Mouse (Mus musculus) forebrain, embryonic 16.5 days (tissue): Measurements from ENCODE around the gene Dcp1b. TPM values are rescaled to one million over a fixed set of nuclear protein-coding genes. Genes with fewer than 3 reads are reported as not detected.
A peak's percentile ranks its signal among the peaks of the same experiment; 100 is the strongest.

ENCODE experiments used
- ATAC-seq: fragments of 200-750 bp; cut with Nextera tagmentation; 2 replicates; pipeline ENCODE4 v1.8.0; 2017; ENCODE audit warnings: mild to moderate bottlenecking, moderate library complexity
- H3K27ac ChIP-seq: fragments of 300-500 bp; sonication (generic); 2 replicates; pipeline ENCODE4 v1.5.1; 2014; ENCODE audit warnings: low read length, control low read depth
- H3K27me3 ChIP-seq: fragments of 300-500 bp; sonication (generic); replicated peaks from 2 replicates; pipeline ENCODE4 v1.6.1; 2014; ENCODE audit warnings: low read length; ENCODE audit not compliant: control insufficient read depth, insufficient read depth
- H3K36me3 ChIP-seq: fragments of 300-500 bp; sonication (generic); 2 replicates; pipeline ENCODE4 v1.6.1; 2014; ENCODE audit not compliant: control insufficient read depth, insufficient read depth
- H3K4me1 ChIP-seq: fragments of 300-500 bp; sonication (generic); replicated peaks from 2 replicates; pipeline ENCODE4 v1.6.1; 2014; ENCODE audit warnings: low read length; ENCODE audit not compliant: control insufficient read depth, insufficient read depth
- H3K4me2 ChIP-seq: fragments of 300-500 bp; sonication (generic); 2 replicates; pipeline ENCODE4 v1.6.1; 2014; ENCODE audit warnings: mild to moderate bottlenecking, low read length, control low read depth
- H3K4me3 ChIP-seq: fragments of 300-500 bp; sonication (generic); replicated peaks from 2 replicates; pipeline ENCODE4 v1.5.1; 2014; ENCODE audit warnings: mild to moderate bottlenecking, low read length, control low read depth
- H3K9ac ChIP-seq: fragments of 300-500 bp; sonication (generic); replicated peaks from 2 replicates; pipeline ENCODE4 v1.6.1; 2014; ENCODE audit warnings: low read depth, low read length, control low read depth
- H3K9me3 ChIP-seq: fragments of 300-500 bp; sonication (generic); 2 replicates; pipeline ENCODE4 v1.6.1; 2016; ENCODE audit warnings: low read length; ENCODE audit not compliant: control insufficient read depth
- WGBS: fragments of 180-500 bp; shearing (Covaris S2); extraction: QIAGEN DNeasy Blood & Tissue Kit; methylation state at CpG from one replicate; pipeline ENCODE4 v1.1.7; 2014; 5-methylcytosine and 5-hydroxymethylcytosine counted together
- polyA plus RNA-seq: library from polyadenylated mRNA; unstranded; fragments of >200 nt; fragmentation: Nextera tagmentation; extraction: Ambion mirVana; gene quantifications from 2 replicates; pipeline ENCODE4 v1.2.1, GENCODE M21; 2015

The Dcp1b gene
- polyA plus RNA-seq, 1 experiment from 2014 or later, result 15.8 TPM

GRCm38 (mm10) chr6:119236241-119236640 is 61.2 kb downstream of the Dcp1b start, which contains the start of gene Cacna2d4:
Gene Cacna2d4, plus strand, starts transcription at chr6:119236526.
- no peak within 1 kb of the TSS for H3K4me2 ChIP-seq
- H3K4me1 ChIP-seq, result peaks cover 15% of the 10 kb centered on the region
- no peaks in the 10 kb centered on the region for H3K27me3 ChIP-seq
- no peaks in the 10 kb centered on the region for H3K36me3 ChIP-seq
- H3K9ac ChIP-seq, result no peak within 1 kb of the TSS
- no peak within 1 kb of the TSS for H3K27ac ChIP-seq
- WGBS, result 57% methylated on average over 1 of the region's 1 CpGs
- ATAC-seq, result no peak
- H3K9me3 ChIP-seq, result no peaks in the 10 kb centered on the region
- H3K4me3 ChIP-seq, result no peak within 1 kb of the TSS

DNA sequence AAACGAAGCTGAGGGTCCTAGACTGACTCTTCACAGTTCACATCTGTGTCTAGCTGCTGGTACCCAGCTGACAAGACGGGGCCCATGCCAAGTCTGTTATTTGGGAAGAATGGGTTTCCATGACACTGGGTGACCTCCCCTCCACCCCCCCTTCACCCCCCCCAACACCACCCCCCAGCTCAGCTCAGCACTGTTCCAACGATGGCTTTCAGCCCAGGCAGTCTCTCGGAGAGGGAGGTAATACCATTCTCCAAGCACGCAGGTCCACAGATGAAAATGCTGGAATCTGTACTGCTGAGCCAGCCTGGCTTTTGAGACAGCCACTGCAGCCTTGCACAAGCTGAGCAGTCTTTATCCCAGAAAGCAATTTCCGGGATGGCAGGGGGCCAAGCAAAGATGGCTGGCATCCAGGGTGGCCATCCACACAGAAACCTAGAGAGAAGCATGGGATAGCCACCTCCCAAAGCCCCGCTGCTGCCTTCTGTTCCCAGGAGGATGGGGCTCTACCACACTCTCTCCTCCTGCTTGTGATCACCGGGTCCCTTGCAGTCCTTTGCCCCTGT is 62.5 kb downstream of the Dcp1b start:
- Histone ChIP-seq H3K9ac (no peak overlapping the region), H3K4me2 (0 out of 2 replicates have a peak overlapping the region, but pooled peaks have one; percentile 3), H3K4me1 (peaks cover 15% of the 10 kb centered on the region), H3K36me3 (no peaks in the 10 kb centered on the region), H3K9me3 (no peaks in the 10 kb centered on the region), H3K27ac (peak overlapping the region; percentile 56; the same call in 1 of the 2 replicates), H3K4me3 (no peak overlapping the region), H3K27me3 (no peaks in the 10 kb centered on the region)
- peak; percentile 92 for ATAC-seq
- WGBS, result 20% methylated on average over 8 of the region's 8 CpGs

GRCm38 (mm10) chr6:119239341-119240005 is 64.4 kb downstream of the Dcp1b start:
- H3K4me1 ChIP-seq, result peaks cover 15% of the 10 kb centered on the region
- H3K9ac ChIP-seq, result no peak overlapping the region
- no peak for ATAC-seq
- H3K36me3 ChIP-seq, result no peaks in the 10 kb centered on the region
- H3K4me3 ChIP-seq, result no peak overlapping the region
- H3K27ac ChIP-seq, result no peak overlapping the region
- no peak overlapping the region for H3K4me2 ChIP-seq
- H3K27me3 ChIP-seq, result no peaks in the 10 kb centered on the region
- WGBS, result 90% methylated on average over 5 of the region's 5 CpGs
- no peaks in the 10 kb centered on the region for H3K9me3 ChIP-seq

DNA sequence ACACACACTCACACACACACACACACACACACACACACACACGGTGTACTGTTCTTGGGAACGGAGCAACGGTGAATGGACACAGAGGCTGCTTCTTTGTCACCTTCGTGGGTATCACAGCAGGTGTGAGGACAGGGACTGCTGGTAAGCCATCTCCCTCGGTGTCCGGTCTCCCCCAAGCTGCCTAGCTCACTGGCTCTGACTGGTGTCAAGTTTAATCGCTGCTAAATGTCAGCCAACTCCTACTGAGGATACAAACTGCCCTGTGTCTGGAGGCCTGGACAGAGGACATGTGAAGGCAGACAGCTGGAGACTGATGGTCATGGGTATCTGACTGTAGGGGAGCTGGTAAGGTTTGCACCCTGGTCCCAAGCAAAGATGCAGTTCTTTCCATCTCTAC is 65.2 kb downstream of the Dcp1b start:
- no peak overlapping the region for H3K27ac ChIP-seq
- no peak overlapping the region for H3K4me3 ChIP-seq
- no peaks in the 10 kb centered on the region for H3K27me3 ChIP-seq
- no peak for ATAC-seq
- H3K9me3 ChIP-seq, result no peaks in the 10 kb centered on the region
- H3K9ac ChIP-seq, result no peak overlapping the region
- peaks cover 15% of the 10 kb centered on the region for H3K4me1 ChIP-seq
- H3K4me2 ChIP-seq, result no peak overlapping the region
- H3K36me3 ChIP-seq, result no peaks in the 10 kb centered on the region
- 86% methylated on average over 7 of the region's 7 CpGs for WGBS

DNA sequence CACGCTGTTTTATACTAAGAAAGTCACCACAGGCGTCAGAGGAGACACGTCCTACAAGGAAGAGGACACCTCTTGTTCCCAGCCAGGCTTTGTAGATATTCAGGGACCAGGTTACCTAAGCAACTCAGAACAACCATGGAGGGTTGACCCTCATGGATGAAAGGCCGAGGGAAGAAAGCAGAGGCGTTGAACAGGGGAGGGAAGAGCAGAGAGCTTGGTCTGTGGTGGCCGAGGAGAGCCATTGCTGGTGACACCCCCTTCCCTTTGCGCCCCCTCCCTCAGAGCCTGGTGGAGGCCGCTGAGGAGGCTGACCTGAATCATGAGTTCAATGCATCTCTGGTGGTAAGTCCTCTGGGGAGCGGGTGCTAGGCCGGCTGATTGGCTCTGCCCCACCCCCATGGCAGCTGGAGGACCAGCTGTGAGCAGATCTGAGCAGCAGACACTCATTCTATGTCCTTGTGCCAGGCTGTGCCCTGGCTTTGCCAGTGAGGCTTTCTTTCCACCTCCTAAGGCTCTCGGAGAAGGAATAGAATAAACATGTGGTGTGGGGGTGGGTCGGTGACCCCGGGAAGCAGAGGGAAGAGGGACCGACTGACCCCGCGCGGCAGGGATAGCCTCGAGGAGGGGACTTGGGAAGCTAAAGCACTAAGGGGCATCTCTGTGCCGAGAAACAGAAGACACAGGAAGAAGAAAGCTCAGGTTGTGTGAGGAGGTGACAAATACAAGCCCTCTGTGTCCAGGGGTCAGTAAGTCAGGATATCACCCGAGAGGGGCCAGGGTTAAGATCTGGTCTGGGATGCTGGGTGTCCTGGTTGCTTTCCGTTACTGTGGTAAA is 66.0 kb downstream of the Dcp1b start:
- H3K9ac ChIP-seq, result no peak overlapping the region
- no peaks in the 10 kb centered on the region for H3K27me3 ChIP-seq
- no peak for ATAC-seq
- H3K4me2 ChIP-seq, result no peak overlapping the region
- H3K27ac ChIP-seq, result no peak overlapping the region
- peaks cover 2% of the 10 kb centered on the region; the same call in 1 of the 2 replicates for H3K9me3 ChIP-seq
- peaks cover 15% of the 10 kb centered on the region for H3K4me1 ChIP-seq
- H3K36me3 ChIP-seq, result no peaks in the 10 kb centered on the region
- 72% methylated on average over 21 of the region's 21 CpGs for WGBS
- no peak overlapping the region for H3K4me3 ChIP-seq

DNA sequence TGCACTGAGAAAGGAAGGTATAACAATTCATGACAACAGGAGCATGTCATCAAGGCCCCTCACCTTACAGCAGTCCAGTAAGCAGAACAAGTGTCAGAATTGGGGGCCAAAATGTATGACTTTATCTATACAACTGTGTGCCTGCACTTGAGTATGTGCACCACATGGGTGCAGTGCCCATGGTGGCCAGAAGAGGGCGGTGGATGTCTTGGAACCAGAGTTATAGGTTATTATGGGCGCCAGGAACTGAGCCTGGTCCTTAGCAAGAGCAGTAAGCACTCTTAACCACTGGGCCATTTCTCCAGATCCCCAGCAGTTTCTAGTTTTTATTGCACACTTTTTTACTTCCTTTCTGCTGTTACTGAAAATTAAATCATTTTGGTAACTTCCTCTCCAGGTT is 71.0 kb downstream of the Dcp1b start:
- Histone ChIP-seq H3K27ac (no peak overlapping the region), H3K9me3 (peaks cover 4% of the 10 kb centered on the region; the same call in 1 of the 2 replicates), H3K9ac (no peak overlapping the region), H3K27me3 (no peaks in the 10 kb centered on the region), H3K4me1 (no peaks in the 10 kb centered on the region), H3K4me3 (no peak overlapping the region), H3K4me2 (no peak overlapping the region), H3K36me3 (no peaks in the 10 kb centered on the region)
- 61% methylated on average over 2 of the region's 2 CpGs for WGBS
- no peak for ATAC-seq

GRCm38 (mm10) chr6:119248578-119248977 is 73.5 kb downstream of the Dcp1b start:
- Histone ChIP-seq H3K36me3 (no peaks in the 10 kb centered on the region), H3K4me1 (no peaks in the 10 kb centered on the region), H3K4me2 (no peak overlapping the region), H3K4me3 (no peak overlapping the region), H3K9ac (no peak overlapping the region), H3K27me3 (no peaks in the 10 kb centered on the region), H3K27ac (no peak overlapping the region), H3K9me3 (peaks cover 4% of the 10 kb centered on the region; the same call in 1 of the 2 replicates)
- no peak for ATAC-seq
- 78% methylated on average over 3 of the region's 3 CpGs for WGBS

DNA sequence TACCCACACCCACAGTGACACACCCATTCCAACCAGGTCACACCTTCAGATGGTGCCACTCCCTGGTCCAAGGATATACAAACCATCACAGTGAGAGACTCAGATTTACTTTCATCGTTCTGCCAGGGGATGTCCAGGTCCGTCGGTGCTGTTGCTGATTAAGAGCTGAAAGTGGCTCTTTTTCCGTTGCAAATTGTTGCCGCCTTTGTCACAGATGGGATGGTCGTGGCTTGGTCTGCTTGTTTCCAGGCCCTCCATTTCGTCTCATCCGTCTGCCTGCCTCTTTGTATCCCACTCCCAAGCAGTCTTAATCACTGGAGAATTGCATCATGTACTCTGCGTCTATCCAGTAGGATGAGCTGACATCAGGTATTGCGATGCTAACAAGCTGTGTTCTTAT is 74.7 kb downstream of the Dcp1b start:
- 90% methylated on average over 10 of the region's 10 CpGs for WGBS
- Histone ChIP-seq H3K4me3 (no peak overlapping the region), H3K27me3 (no peaks in the 10 kb centered on the region), H3K36me3 (no peaks in the 10 kb centered on the region), H3K9me3 (peaks cover 4% of the 10 kb centered on the region; the same call in 1 of the 2 replicates), H3K4me2 (no peak overlapping the region), H3K4me1 (no peaks in the 10 kb centered on the region), H3K27ac (no peak overlapping the region), H3K9ac (no peak overlapping the region)
- no peak for ATAC-seq

DNA sequence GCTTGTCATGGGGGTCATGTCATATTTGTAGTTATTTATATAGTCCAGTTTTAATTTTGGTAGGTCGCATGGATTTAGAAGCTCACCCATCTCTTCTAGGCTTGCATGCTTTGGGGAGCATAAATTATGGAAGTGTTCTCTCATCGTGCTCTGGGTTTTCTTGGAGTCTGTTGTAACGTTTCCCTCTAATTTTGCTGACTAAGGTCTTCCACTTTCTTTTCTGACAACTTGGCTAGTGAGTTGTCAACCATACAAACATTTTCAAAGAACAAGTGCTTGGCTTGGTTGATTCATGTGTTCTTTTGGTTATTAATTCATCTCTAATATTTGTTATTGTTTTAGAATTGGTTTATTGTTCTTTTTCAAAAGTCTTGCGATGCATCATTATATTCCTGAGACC is 76.7 kb downstream of the Dcp1b start:
- Histone ChIP-seq H3K9ac (no peak overlapping the region), H3K4me2 (no peak overlapping the region), H3K4me1 (no peaks in the 10 kb centered on the region), H3K9me3 (no peaks in the 10 kb centered on the region), H3K27ac (no peak overlapping the region), H3K27me3 (no peaks in the 10 kb centered on the region), H3K36me3 (no peaks in the 10 kb centered on the region), H3K4me3 (no peak overlapping the region)
- ATAC-seq, result no peak
- 82% methylated on average over 4 of the region's 4 CpGs for WGBS
